Mouse (Mus musculus): ENCODE measurements around the gene Ppm1h. TPM values are rescaled to one million over a fixed set of nuclear protein-coding genes. Genes with fewer than 3 reads are reported as not detected.

Gene Ppm1h
- polyA plus RNA-seq, 2 experiments: 0.60 to 1.5 TPM

GRCm38 (mm10) chr10:122802901-122803300, 124.3 kb downstream of the Ppm1h start:
- peaks cover 0 to 7% of the 10 kb centered on the region in 2 experiments; a peak in 2 of 4 replicates for H3K4me1 ChIP-seq (replicated peaks; ENCODE audit: control insufficient read depth in 2 of 2, insufficient read depth in 2 of 2, low read length in 1 of 2)
- no peaks in the 10 kb centered on the region for H3K9me3 ChIP-seq (ENCODE audit: control insufficient read depth, low read length)
- no peak overlapping the region for H3K9ac ChIP-seq (replicated peaks)
- no peak for DNase-seq (ENCODE audit: low read depth in 3 of 3, low spot score in 3 of 3)
- H3K27ac ChIP-seq: no peak overlapping the region
- 51% methylated on average over 7 of the region's 7 CpGs for WGBS (ENCODE audit: insufficient replicate concordance)
- ATAC-seq (ENCODE audit: insufficient read depth): no peak
- H3K27me3 ChIP-seq (ENCODE audit: control insufficient read depth, insufficient read depth, low read length): no peaks in the 10 kb centered on the region
- H3K36me3 ChIP-seq (replicated peaks; ENCODE audit: control insufficient read depth, insufficient read depth, low read depth): no peaks in the 10 kb centered on the region
- no peak for TF ChIP-seq CTCF (IDR thresholded peaks at IDR 0.05; ENCODE audit: low read depth)
- no peak for TF ChIP-seq EP300 (IDR thresholded peaks at IDR 0.05; ENCODE audit: low read depth)
- no peak overlapping the region for H3K4me3 ChIP-seq (ENCODE audit: insufficient read depth in 1 of 2, low read depth in 2 of 2, low read length in 2 of 2)
- H3K4me2 ChIP-seq (ENCODE audit: low read depth): peak overlapping the region; percentile 42; the same call in 1 of the 2 replicates

- Histone ChIP-seq H3K4me1 (replicated peaks; ENCODE audit: control insufficient read depth in 2 of 2, insufficient read depth in 2 of 2, low read length in 1 of 2) (peaks cover 0 to 7% of the 10 kb centered on the region in 2 experiments; a peak in 2 of 4 replicates), H3K27ac (no peak overlapping the region)
These were observed 125.3 kb downstream of the Ppm1h start for GRCm38 (mm10) chr10:122803906-122804305.

GRCm38 (mm10) chr10:122805866-122806265, 127.3 kb downstream of the Ppm1h start:
- no peak overlapping the region for H3K4me2 ChIP-seq (ENCODE audit: low read depth)
- H3K9ac ChIP-seq (replicated peaks): no peak overlapping the region
- no peaks in the 10 kb centered on the region for H3K9me3 ChIP-seq (ENCODE audit: control insufficient read depth, low read length)
- no peak for ATAC-seq (ENCODE audit: insufficient read depth)
- H3K4me1 ChIP-seq (replicated peaks; ENCODE audit: control insufficient read depth in 2 of 2, insufficient read depth in 2 of 2, low read length in 1 of 2): peaks cover 0 to 2% of the 10 kb centered on the region in 2 experiments; a peak in 1 of 4 replicates
- no peak for TF ChIP-seq EP300 (IDR thresholded peaks at IDR 0.05; ENCODE audit: low read depth)
- TF ChIP-seq CTCF (IDR thresholded peaks at IDR 0.05; ENCODE audit: low read depth): no peak
- H3K4me3 ChIP-seq (ENCODE audit: insufficient read depth in 1 of 2, low read depth in 2 of 2, low read length in 2 of 2): no peak overlapping the region
- H3K36me3 ChIP-seq (replicated peaks; ENCODE audit: control insufficient read depth, insufficient read depth, low read depth): no peaks in the 10 kb centered on the region
- H3K27ac ChIP-seq: no peak overlapping the region
- no peaks in the 10 kb centered on the region for H3K27me3 ChIP-seq (ENCODE audit: control insufficient read depth, insufficient read depth, low read length)
- no peak for DNase-seq (ENCODE audit: low read depth in 3 of 3, low spot score in 3 of 3)
- WGBS (ENCODE audit: insufficient replicate concordance): 48% methylated on average over 2 of the region's 2 CpGs

More at GRCm38 (mm10) chr10:122803906-122804305, 125.3 kb downstream of the Ppm1h start:
- DNase-seq (ENCODE audit: low read depth in 3 of 3, low spot score in 3 of 3): peak; percentile 35 to 43 (median 40)
- Histone ChIP-seq H3K9me3 (ENCODE audit: control insufficient read depth, low read length) (no peaks in the 10 kb centered on the region), H3K9ac (replicated peaks) (no peak overlapping the region), H3K27me3 (ENCODE audit: control insufficient read depth, insufficient read depth, low read length) (no peaks in the 10 kb centered on the region), H3K4me2 (ENCODE audit: low read depth) (no peak overlapping the region), H3K36me3 (replicated peaks; ENCODE audit: control insufficient read depth, insufficient read depth, low read depth) (no peaks in the 10 kb centered on the region), H3K4me3 (ENCODE audit: insufficient read depth in 1 of 2, low read depth in 2 of 2, low read length in 2 of 2) (no peak overlapping the region)
- no peak for ATAC-seq (ENCODE audit: insufficient read depth)
- 6% methylated on average over 7 of the region's 7 CpGs for WGBS (ENCODE audit: insufficient replicate concordance)
- TF ChIP-seq EP300 (IDR thresholded peaks at IDR 0.05; ENCODE audit: low read depth): no peak
- TF ChIP-seq CTCF (IDR thresholded peaks at IDR 0.05; ENCODE audit: low read depth): peak; percentile 82

GRCm38 (mm10) chr10:122807127-122808105, 128.9 kb downstream of the Ppm1h start:
- no peak for ATAC-seq (ENCODE audit: insufficient read depth)
- Histone ChIP-seq H3K9ac (replicated peaks) (no peak overlapping the region), H3K36me3 (replicated peaks; ENCODE audit: control insufficient read depth, insufficient read depth, low read depth) (no peaks in the 10 kb centered on the region), H3K4me2 (ENCODE audit: low read depth) (no peak overlapping the region), H3K9me3 (ENCODE audit: control insufficient read depth, low read length) (no peaks in the 10 kb centered on the region), H3K4me3 (ENCODE audit: insufficient read depth in 1 of 2, low read depth in 2 of 2, low read length in 2 of 2) (no peak overlapping the region), H3K27me3 (ENCODE audit: control insufficient read depth, insufficient read depth, low read length) (no peaks in the 10 kb centered on the region), H3K4me1 (replicated peaks; ENCODE audit: control insufficient read depth in 2 of 2, insufficient read depth in 2 of 2, low read length in 1 of 2) (no peaks in the 10 kb centered on the region), H3K27ac (no peak overlapping the region)
- TF ChIP-seq EP300 (IDR thresholded peaks at IDR 0.05; ENCODE audit: low read depth) (no peak), CTCF (IDR thresholded peaks at IDR 0.05; ENCODE audit: low read depth) (peak; percentile 63)
- 34% methylated on average over 9 of the region's 9 CpGs for WGBS (ENCODE audit: insufficient replicate concordance)
- peak; percentile 35 to 51 (median 42) for DNase-seq (ENCODE audit: low read depth in 3 of 3, low spot score in 3 of 3)

- H3K9me3 ChIP-seq (ENCODE audit: control insufficient read depth, low read length): no peaks in the 10 kb centered on the region
- WGBS (ENCODE audit: insufficient replicate concordance): 67% methylated on average over 4 of the region's 4 CpGs
- no peaks in the 10 kb centered on the region for H3K36me3 ChIP-seq (replicated peaks; ENCODE audit: control insufficient read depth, insufficient read depth, low read depth)
- H3K27ac ChIP-seq: no peak overlapping the region
- ATAC-seq (ENCODE audit: insufficient read depth) (no peak), DNase-seq (ENCODE audit: low read depth in 3 of 3, low spot score in 3 of 3) (no peak)
- H3K4me3 ChIP-seq (ENCODE audit: insufficient read depth in 1 of 2, low read depth in 2 of 2, low read length in 2 of 2): no peak overlapping the region
- H3K4me1 ChIP-seq (replicated peaks; ENCODE audit: control insufficient read depth in 2 of 2, insufficient read depth in 2 of 2, low read length in 1 of 2): no peaks in the 10 kb centered on the region
- no peaks in the 10 kb centered on the region for H3K27me3 ChIP-seq (ENCODE audit: control insufficient read depth, insufficient read depth, low read length)
- TF ChIP-seq CTCF (IDR thresholded peaks at IDR 0.05; ENCODE audit: low read depth): no peak
- no peak overlapping the region for H3K9ac ChIP-seq (replicated peaks)
- H3K4me2 ChIP-seq (ENCODE audit: low read depth): no peak overlapping the region
These were observed 129.6 kb downstream of the Ppm1h start for GRCm38 (mm10) chr10:122808186-122808585.
